Mouse (Mus musculus): ENCODE measurements around the gene Fahd1. TPM values are rescaled to one million over a fixed set of nuclear protein-coding genes. Genes with fewer than 3 reads are reported as not detected.

Gene Fahd1
- polyA plus RNA-seq, 1 experiment from 2014 or later: 33.9 TPM

Other genes starting within 250 kb of the Fahd1 start
- gene Tsc2, start 217.7 kb downstream of the Fahd1 start, polyA plus RNA-seq (2014; fragmentation: Nextera tagmentation; extraction: Ambion mirVana): 55.8 and 59.3 TPM in 2 replicates
- gene Nthl1, start 217.7 kb downstream of the Fahd1 start, polyA plus RNA-seq (2014; fragmentation: Nextera tagmentation; extraction: Ambion mirVana): 18.6 and 22.9 TPM in 2 replicates
- gene Slc9a3r2, start 200.0 kb downstream of the Fahd1 start, polyA plus RNA-seq (2014; fragmentation: Nextera tagmentation; extraction: Ambion mirVana): 51.7 and 58.2 TPM in 2 replicates
- not detected in 2 replicates for gene Npw, start 191.9 kb downstream of the Fahd1 start, polyA plus RNA-seq (2014; fragmentation: Nextera tagmentation; extraction: Ambion mirVana)
- gene Zfp598, start 180.7 kb downstream of the Fahd1 start, polyA plus RNA-seq (2014; fragmentation: Nextera tagmentation; extraction: Ambion mirVana): 28.0 and 30.6 TPM in 2 replicates
- gene Syngr3, start 160.4 kb downstream of the Fahd1 start, polyA plus RNA-seq (2014; fragmentation: Nextera tagmentation; extraction: Ambion mirVana): 7.5 and 7.7 TPM in 2 replicates
- gene Gfer, start 154.2 kb downstream of the Fahd1 start, polyA plus RNA-seq (2014; fragmentation: Nextera tagmentation; extraction: Ambion mirVana): 48.1 and 48.5 TPM in 2 replicates
- 6.4 and 7.2 TPM in 2 replicates for gene Noxo1, start 154.1 kb downstream of the Fahd1 start, polyA plus RNA-seq (2014; fragmentation: Nextera tagmentation; extraction: Ambion mirVana)
- gene Tbl3, start 142.7 kb downstream of the Fahd1 start, polyA plus RNA-seq (2014; fragmentation: Nextera tagmentation; extraction: Ambion mirVana): 86.2 and 90.1 TPM in 2 replicates
- 0.15 TPM in 2 replicates for gene Rnf151, start 132.3 kb downstream of the Fahd1 start, polyA plus RNA-seq (2014; fragmentation: Nextera tagmentation; extraction: Ambion mirVana)
- 1,745 and 1,859 TPM in 2 replicates for gene Rps2, start 132.2 kb downstream of the Fahd1 start, polyA plus RNA-seq (2014; fragmentation: Nextera tagmentation; extraction: Ambion mirVana)
- gene Ndufb10, start 125.9 kb downstream of the Fahd1 start, polyA plus RNA-seq (2014; fragmentation: Nextera tagmentation; extraction: Ambion mirVana): 258 and 296 TPM in 2 replicates
- gene Rpl3l, start 122.5 kb downstream of the Fahd1 start, polyA plus RNA-seq (2014; fragmentation: Nextera tagmentation; extraction: Ambion mirVana): not detected in 2 replicates
- 32.3 and 33.9 TPM in 2 replicates for gene Msrb1, start 113.7 kb downstream of the Fahd1 start, polyA plus RNA-seq (2014; fragmentation: Nextera tagmentation; extraction: Ambion mirVana)
- gene Hs3st6, start 97.4 kb downstream of the Fahd1 start, polyA plus RNA-seq (2014; fragmentation: Nextera tagmentation; extraction: Ambion mirVana): 0.24 and 1.1 TPM in 2 replicates
- not detected in 2 replicates for gene Meiob, start 46.1 kb downstream of the Fahd1 start, polyA plus RNA-seq (2014; fragmentation: Nextera tagmentation; extraction: Ambion mirVana)
- gene Hagh, start 10.2 kb downstream of the Fahd1 start, polyA plus RNA-seq (2014; fragmentation: Nextera tagmentation; extraction: Ambion mirVana): 35.5 and 39.1 TPM in 2 replicates
- gene Igfals, start 15.6 kb upstream of the Fahd1 start, polyA plus RNA-seq (2014; fragmentation: Nextera tagmentation; extraction: Ambion mirVana): 0.63 and 0.84 TPM in 2 replicates
- gene Nubp2, start 36.0 kb upstream of the Fahd1 start, polyA plus RNA-seq (2014; fragmentation: Nextera tagmentation; extraction: Ambion mirVana): 58.8 and 61.9 TPM in 2 replicates
- gene Spsb3, start 36.3 kb upstream of the Fahd1 start, polyA plus RNA-seq (2014; fragmentation: Nextera tagmentation; extraction: Ambion mirVana): 36.3 and 37.0 TPM in 2 replicates
- 21.6 and 24.1 TPM in 2 replicates for gene Eme2, start 44.7 kb upstream of the Fahd1 start, polyA plus RNA-seq (2014; fragmentation: Nextera tagmentation; extraction: Ambion mirVana)
- 100 and 110 TPM in 2 replicates for gene Mrps34, start 44.8 kb upstream of the Fahd1 start, polyA plus RNA-seq (2014; fragmentation: Nextera tagmentation; extraction: Ambion mirVana)
- gene Nme3, start 46.1 kb upstream of the Fahd1 start, polyA plus RNA-seq (2014; fragmentation: Nextera tagmentation; extraction: Ambion mirVana): 86.4 and 90.7 TPM in 2 replicates
- gene Mapk8ip3, start 86.6 kb upstream of the Fahd1 start, polyA plus RNA-seq (2014; fragmentation: Nextera tagmentation; extraction: Ambion mirVana): 36.0 and 40.7 TPM in 2 replicates
- 125 and 143 TPM in 2 replicates for gene Jpt2, start 110.3 kb upstream of the Fahd1 start, polyA plus RNA-seq (2014; fragmentation: Nextera tagmentation; extraction: Ambion mirVana)
- 7.1 and 8.8 TPM in 2 replicates for gene Cramp1l, start 165.4 kb upstream of the Fahd1 start, polyA plus RNA-seq (2014; fragmentation: Nextera tagmentation; extraction: Ambion mirVana)
- 16.3 and 16.9 TPM in 2 replicates for gene Ift140, start 165.7 kb upstream of the Fahd1 start, polyA plus RNA-seq (2014; fragmentation: Nextera tagmentation; extraction: Ambion mirVana)
- 23.5 and 24.2 TPM in 2 replicates for gene Tmem204, start 233.2 kb upstream of the Fahd1 start, polyA plus RNA-seq (2014; fragmentation: Nextera tagmentation; extraction: Ambion mirVana)